24 mouse cellular contexts compared by ENCODE assay signal in genomic region chr12:73540402-73540801, GRCm38 (mm10). TPM values are rescaled to one million over a fixed set of nuclear protein-coding genes. Genes with fewer than 3 reads are reported as not detected.
DNase-seq lines count a peak whose midpoint lies in the region; ATAC-seq and TF ChIP-seq lines count a peak whose summit lies in the region.
"Had no signal": no experiment of that assay in that cellular context is flagged by ENCODE, and none has a peak within 500 bp of the region (broad histone marks: within the 10 kb centered on the region; RNA-seq: fewer than 3 reads in every experiment).

No protein-coding gene starts in this region.

- TF ChIP-seq CTCF in MEL (IDR thresholded peaks at IDR 0.05 in 2 of 3, conservative IDR thresholded peaks at IDR 0.05 in 1 of 3; ENCODE audit: control insufficient read depth in 1 of 3, insufficient read depth in 1 of 3, low read depth in 2 of 3, low read length in 3 of 3, poor library complexity in 1 of 3, severe bottlenecking in 1 of 3): no peak

- no peak overlapping the region for H3K27ac ChIP-seq in limb, embryonic 11.5 days (replicated peaks; ENCODE audit: low read depth, low read length)
- no peak overlapping the region for H3K27ac ChIP-seq in limb, embryonic 10.5 days
- H3K27ac ChIP-seq in MEL (ENCODE audit: control insufficient read depth, low read depth, low read length): no peak overlapping the region
- H3K27ac ChIP-seq: embryonic facial prominence, embryonic 10.5 days; embryonic facial prominence, embryonic 12.5 days; forebrain, embryonic 12.5 days had no signal

- H3K4me2 ChIP-seq in limb, embryonic 11.5 days (ENCODE audit: low read depth, severe bottlenecking): no peak overlapping the region
- H3K4me2 ChIP-seq: embryonic facial prominence, embryonic 12.5 days; forebrain, embryonic 12.5 days had no signal

- TF ChIP-seq EP300 in MEL (IDR thresholded peaks at IDR 0.05; ENCODE audit: low read depth in 1 of 2, low read length in 2 of 2): no peak

- DNase-seq in heart, adult 11 months: peak; percentile 45
- DNase-seq in heart, adult 18-20 months: no peak
- DNase-seq in limb, embryonic 11.5 days (ENCODE audit: low spot score): no peak
- DNase-seq in limb, embryonic 10.5 days (ENCODE audit: low spot score): no peak
- DNase-seq in MEL (ENCODE audit: low read depth, low spot score): no peak
- DNase-seq in urinary bladder, postnatal 4 days (ENCODE audit: low spot score in 2 of 2): no peak
- DNase-seq: adrenal gland, adult 2 months; adrenal gland, postnatal 10 days; adrenal gland, postnatal 25 days; B cell, adult 2 months; cerebellum, adult 11 months; cerebellum, adult 18-20 months; cerebellum, adult 8-10 months; cerebellum, adult 9-11 months; cerebellum, postnatal 14 days; cerebellum, postnatal 36 days had no signal

- H3K4me3 ChIP-seq in limb, embryonic 11.5 days (ENCODE audit: low read depth, low read length): no peak overlapping the region
- no peak overlapping the region for H3K4me3 ChIP-seq in limb, embryonic 10.5 days
- H3K4me3 ChIP-seq in megakaryocyte, embryonic 14.5 days (replicated peaks): peak overlapping the region; percentile 75
- no peak overlapping the region for H3K4me3 ChIP-seq in MEL (ENCODE audit: control insufficient read depth in 1 of 2, insufficient read depth in 1 of 2, low read depth in 2 of 2, low read length in 2 of 2)
- H3K4me3 ChIP-seq: embryonic facial prominence, embryonic 10.5 days; embryonic facial prominence, embryonic 12.5 days; forebrain, embryonic 12.5 days had no signal

- no peak overlapping the region for H3K9ac ChIP-seq in limb, embryonic 11.5 days (ENCODE audit: low read length)
- H3K9ac ChIP-seq in MEL (ENCODE audit: control insufficient read depth, low read depth, low read length, poor library complexity, severe bottlenecking): no peak overlapping the region
- H3K9ac ChIP-seq: embryonic facial prominence, embryonic 12.5 days; forebrain, embryonic 12.5 days had no signal

- 80% methylated on average over 2 of the region's 2 CpGs for WGBS in limb, embryonic 11.5 days
- WGBS in limb, embryonic 10.5 days: 88% methylated on average over 2 of the region's 2 CpGs

- no peaks in the 10 kb centered on the region for H3K9me3 ChIP-seq in limb, embryonic 11.5 days (ENCODE audit: control insufficient read depth, low read length)
- H3K9me3 ChIP-seq in limb, embryonic 10.5 days (replicated peaks): no peaks in the 10 kb centered on the region
- H3K9me3 ChIP-seq in megakaryocyte, embryonic 14.5 days: peaks cover 14% of the 10 kb centered on the region
- H3K9me3 ChIP-seq in MEL (replicated peaks; ENCODE audit: insufficient read depth, low read length): no peaks in the 10 kb centered on the region
- H3K9me3 ChIP-seq: embryonic facial prominence, embryonic 10.5 days; embryonic facial prominence, embryonic 12.5 days; forebrain, embryonic 12.5 days had no signal

- TF ChIP-seq POLR2A in MEL (IDR thresholded peaks at IDR 0.05; ENCODE audit: control insufficient read depth in 1 of 2, insufficient read depth in 1 of 2, low read depth in 1 of 2, low read length in 2 of 2, poor library complexity in 1 of 2): no peak

- peaks cover 12% of the 10 kb centered on the region for H3K27me3 ChIP-seq in limb, embryonic 11.5 days (ENCODE audit: control insufficient read depth, insufficient read depth, low read length)
- peaks cover 49% of the 10 kb centered on the region for H3K27me3 ChIP-seq in limb, embryonic 10.5 days (ENCODE audit: low read depth, poor library complexity, severe bottlenecking)
- H3K27me3 ChIP-seq in megakaryocyte, embryonic 14.5 days (replicated peaks): peaks cover 45% of the 10 kb centered on the region
- no peaks in the 10 kb centered on the region; a peak in 1 of 4 replicates for H3K27me3 ChIP-seq in MEL (ENCODE audit: control insufficient read depth in 1 of 2, insufficient read depth in 2 of 2, low read length in 2 of 2)

- H3K79me2 ChIP-seq in MEL (ENCODE audit: control insufficient read depth, insufficient read depth, low read length, poor library complexity): no peaks in the 10 kb centered on the region

- H3K4me1 ChIP-seq in limb, embryonic 11.5 days (ENCODE audit: control insufficient read depth, insufficient read depth, low read length): peaks cover 16% of the 10 kb centered on the region
- H3K4me1 ChIP-seq in limb, embryonic 10.5 days: peaks cover 54% of the 10 kb centered on the region
- H3K4me1 ChIP-seq in megakaryocyte, embryonic 14.5 days: peaks cover 27% of the 10 kb centered on the region
- H3K4me1 ChIP-seq in MEL (ENCODE audit: control insufficient read depth in 1 of 2, insufficient read depth in 2 of 2, low read length in 2 of 2): no peaks in the 10 kb centered on the region

- H3K36me3 ChIP-seq in limb, embryonic 11.5 days (ENCODE audit: control insufficient read depth, insufficient read depth, low read length): no peaks in the 10 kb centered on the region
- no peaks in the 10 kb centered on the region for H3K36me3 ChIP-seq in limb, embryonic 10.5 days
- no peaks in the 10 kb centered on the region for H3K36me3 ChIP-seq in megakaryocyte, embryonic 14.5 days (replicated peaks; ENCODE audit: low read length)
- no peaks in the 10 kb centered on the region for H3K36me3 ChIP-seq in MEL (ENCODE audit: control insufficient read depth in 1 of 2, insufficient read depth in 2 of 2, low read length in 2 of 2)
- H3K36me3 ChIP-seq: embryonic facial prominence, embryonic 10.5 days; embryonic facial prominence, embryonic 12.5 days; forebrain, embryonic 12.5 days had no signal

- TF ChIP-seq RAD21 in MEL (IDR thresholded peaks at IDR 0.05; ENCODE audit: low read depth, low read length): no peak

- ATAC-seq in limb, embryonic 11.5 days (ENCODE audit: insufficient number of reproducible peaks, low FRiP score, low TSS enrichment, low read depth): 0 out of 2 replicates have a peak, but pooled peaks have one; percentile 42
- no peak for ATAC-seq in megakaryocyte, adult 5-6 weeks (ENCODE audit: poor library complexity, severe bottlenecking)
- ATAC-seq: CD4-positive, CD25-positive, alpha-beta regulatory T cell, adult 4 months; forebrain, embryonic 14.5 days; forebrain, embryonic 16.5 days had no signal

TF ChIP-seq in MEL, 35 proteins besides CTCF, POLR2A, EP300 and RAD21:
- no peak for TF ChIP-seq CHD2 (IDR thresholded peaks at IDR 0.05; ENCODE audit: low read length)
- TF ChIP-seq ZKSCAN1 (IDR thresholded peaks at IDR 0.05; ENCODE audit: low read depth, low read length): peak; percentile 81

RNA-seq across cellular contexts. Expression of gene Tmem30b, which starts 5.8 kb away (rescaled TPM):
- under 1 TPM; 0.32 to 0.41 TPM for total RNA-seq in heart, adult 18-20 months (2021)
- 22.9 and 25.0 TPM in 2 replicates for polyA plus RNA-seq in limb, embryonic 11.5 days (2014; fragmentation: Nextera tagmentation; extraction: Ambion mirVana)
- polyA plus RNA-seq in limb, embryonic 10.5 days (2016; fragmentation: Nextera tagmentation; extraction: Ambion mirVana): 9.1 and 15.7 TPM in 2 replicates
- not detected in 2 replicates for polyA plus RNA-seq in megakaryocyte, embryonic 14.5 days (2012; ENCODE audit: insufficient read depth, low replicate concordance)
- 0.16 TPM in 1 of 2 replicates, not detected in the other for total RNA-seq in megakaryocyte, adult 5-6 weeks (2015)
- total RNA-seq in megakaryocyte, adult 5-6 weeks (2017): not detected in 2 replicates
- not detected in 2 replicates for total RNA-seq in MEL (2012; rRNA removed)
- polyA plus RNA-seq in MEL (2012; ENCODE audit: insufficient read depth in 1 of 2, insufficient read length in 2 of 2, low read depth in 1 of 2, low replicate concordance in 2 of 2, missing spikeins in 1 of 2): not detected
- total RNA-seq: adrenal gland, postnatal 25 days had no signal

RNA-seq across cellular contexts. Expression of gene Prkch, which starts 44.2 kb away (rescaled TPM):
- total RNA-seq in heart, adult 18-20 months (2021): 10 to 100 TPM; 17.2 to 18.6 TPM
- polyA plus RNA-seq in limb, embryonic 11.5 days (2014; fragmentation: Nextera tagmentation; extraction: Ambion mirVana): 8.8 and 9.6 TPM in 2 replicates
- 6.4 and 7.4 TPM in 2 replicates for polyA plus RNA-seq in limb, embryonic 10.5 days (2016; fragmentation: Nextera tagmentation; extraction: Ambion mirVana)
- polyA plus RNA-seq in megakaryocyte, embryonic 14.5 days (2012; ENCODE audit: insufficient read depth, low replicate concordance): 0.82 and 1.3 TPM in 2 replicates
- 15.5 and 15.6 TPM in 2 replicates for total RNA-seq in megakaryocyte, adult 5-6 weeks (2015)
- 14.0 and 14.1 TPM in 2 replicates for total RNA-seq in megakaryocyte, adult 5-6 weeks (2017)
- not detected in 2 replicates for total RNA-seq in MEL (2012; rRNA removed)
- not detected for polyA plus RNA-seq in MEL (2012; ENCODE audit: insufficient read depth in 1 of 2, insufficient read length in 2 of 2, low read depth in 1 of 2, low replicate concordance in 2 of 2, missing spikeins in 1 of 2)

Comparison
In these comparisons a context has a peak if more than half of its experiments do, and no peak if none do; other contexts are left out.
1. RNA of gene Tmem30b, which starts 5.8 kb away (polyA plus RNA-seq): 22.9 to 25.0 TPM in limb, embryonic 11.5 days and 9.1 to 15.7 TPM in limb, embryonic 10.5 days; not detected in megakaryocyte, embryonic 14.5 days and not detected in MEL; every median in the first group is over 10 times any median in the second.